Mouse (Mus musculus) hindbrain, embryonic 13.5 days (tissue): ENCODE measurements around the gene Tubb4a. TPM values are rescaled to one million over a fixed set of nuclear protein-coding genes. Genes with fewer than 3 reads are reported as not detected.
A peak's percentile ranks its signal among the peaks of the same experiment; 100 is the strongest.
"Not testable (repeated sequence)": the region's sequence is repeated elsewhere in the genome, so short reads cannot be mapped to it uniquely, and the experiment has no call there.

Experiments
- ATAC-seq: fragments of 200-750 bp; cut with Nextera tagmentation; 2 replicates; pipeline ENCODE4 v1.8.0; 2017; ENCODE audit warnings: moderate TSS enrichment; ENCODE audit not compliant: low FRiP score
- H3K27ac ChIP-seq: fragments of 300-500 bp; sonication (generic); 2 replicates; pipeline ENCODE4 v1.5.1; 2015; ENCODE audit warnings: inconsistent platforms, mild to moderate bottlenecking, moderate library complexity
- H3K27me3 ChIP-seq: fragments of 300-500 bp; sonication (generic); 2 replicates; pipeline ENCODE4 v1.6.1; 2015; ENCODE audit warnings: mild to moderate bottlenecking, inconsistent platforms
- H3K36me3 ChIP-seq: fragments of 300-500 bp; sonication (generic); 2 replicates; pipeline ENCODE4 v1.6.1; 2015; ENCODE audit warnings: mild to moderate bottlenecking, inconsistent platforms
- H3K4me1 ChIP-seq: fragments of 300-500 bp; sonication (generic); replicated peaks from 2 replicates; pipeline ENCODE4 v1.6.1; 2015; ENCODE audit warnings: inconsistent platforms
- H3K4me2 ChIP-seq: fragments of 300-500 bp; sonication (generic); 2 replicates; pipeline ENCODE4 v1.6.1; 2015; ENCODE audit warnings: inconsistent platforms, mild to moderate bottlenecking, moderate library complexity
- H3K4me3 ChIP-seq: fragments of 300-500 bp; sonication (generic); 2 replicates; pipeline ENCODE4 v1.5.1; 2015; ENCODE audit warnings: mild to moderate bottlenecking, inconsistent platforms
- H3K9ac ChIP-seq: fragments of 300-500 bp; sonication (generic); 2 replicates; pipeline ENCODE4 v1.6.1; 2015; ENCODE audit warnings: mild to moderate bottlenecking, inconsistent platforms
- H3K9me3 ChIP-seq: fragments of 300-500 bp; sonication (generic); 2 replicates; pipeline ENCODE4 v1.6.1; 2016; ENCODE audit warnings: inconsistent platforms
- WGBS: fragments of 180-500 bp; shearing (Covaris S2); methylation state at CpG from one replicate; pipeline ENCODE4 v1.1.7; 2015; 5-methylcytosine and 5-hydroxymethylcytosine counted together
- polyA plus RNA-seq: library from polyadenylated mRNA; unstranded; fragments of >200 nt; fragmentation: Nextera tagmentation; extraction: Ambion mirVana; gene quantifications from 2 replicates; pipeline ENCODE4 v1.2.1, GENCODE M21; 2015

The Tubb4a gene
- polyA plus RNA-seq, 1 experiment from 2014 or later: 314 TPM

DNA sequence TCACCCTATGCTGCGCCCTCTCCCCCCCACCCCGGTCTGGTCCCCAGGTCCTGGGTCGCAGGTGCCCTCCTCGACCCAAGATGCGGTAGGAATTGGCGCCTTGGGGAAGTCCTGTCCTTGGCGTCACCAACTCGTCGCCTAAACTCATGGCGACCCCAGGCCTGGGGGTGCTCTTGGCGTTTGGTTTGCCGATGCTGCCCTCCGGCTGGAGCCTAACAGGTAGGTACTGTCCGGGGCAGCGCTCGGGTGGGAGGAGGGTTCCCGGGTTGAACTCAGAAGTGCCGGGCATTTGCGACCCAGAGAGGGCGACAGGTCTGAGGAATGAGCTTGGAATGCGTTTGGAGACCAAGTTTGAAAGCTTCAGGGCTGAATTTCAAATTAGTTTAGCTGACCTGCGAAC lies 25.0 kb downstream of the Tubb4a start:
- Histone ChIP-seq H3K4me1 (peaks cover 25% of the 10 kb centered on the region), H3K4me2 (peak overlapping the region; percentile 53), H3K27me3 (peaks cover 54% of the 10 kb centered on the region), H3K9ac (no peak overlapping the region), H3K9me3 (no peaks in the 10 kb centered on the region), H3K27ac (no peak overlapping the region), H3K4me3 (peak overlapping the region; percentile 34; the same call in 1 of the 2 replicates), H3K36me3 (no peaks in the 10 kb centered on the region)
- under 1% methylated on average over 22 of the region's 22 CpGs for WGBS
- no peak for ATAC-seq

DNA sequence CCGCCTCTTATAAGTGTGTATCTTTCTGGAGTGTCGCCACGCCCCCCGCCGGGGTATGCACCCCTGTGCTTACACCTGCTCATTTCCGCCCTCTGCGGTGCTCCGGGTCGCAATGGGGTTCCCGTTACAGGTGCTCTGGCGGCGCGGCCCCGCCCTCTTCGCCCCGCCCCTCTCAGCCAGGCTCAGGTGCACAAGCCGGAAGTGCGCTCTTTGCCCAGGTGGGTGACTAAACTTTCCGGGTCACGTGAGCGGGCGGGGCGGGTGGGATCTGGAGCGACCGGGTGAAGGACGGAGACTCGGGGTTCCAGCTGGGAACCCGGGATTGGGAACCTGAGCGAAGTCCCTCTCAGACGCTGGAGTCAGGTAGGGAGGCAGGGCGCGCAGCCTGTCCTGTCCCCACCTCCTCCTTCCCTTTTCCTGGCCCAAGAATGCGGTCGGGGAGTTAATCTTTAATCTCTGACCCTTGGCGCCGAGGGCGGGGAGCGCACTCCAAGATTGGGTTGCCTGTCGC lies 25.5 kb downstream of the Tubb4a start:
- Histone ChIP-seq H3K27me3 (peaks cover 49% of the 10 kb centered on the region), H3K36me3 (peaks cover 3% of the 10 kb centered on the region), H3K4me3 (peak overlapping the region; percentile 34), H3K4me2 (peak overlapping the region; percentile 53), H3K9ac (peak overlapping the region; percentile 19; the same call in 1 of the 2 replicates), H3K4me1 (peaks cover 25% of the 10 kb centered on the region), H3K27ac (no peak overlapping the region), H3K9me3 (no peaks in the 10 kb centered on the region)
- WGBS: 1% methylated on average over 39 of the region's 39 CpGs
- no peak for ATAC-seq

GRCm38 (mm10) chr17:57061069-57061468 lies 26.5 kb downstream of the Tubb4a start:
- Histone ChIP-seq H3K4me2 (peak overlapping the region; percentile 66), H3K4me1 (peaks cover 25% of the 10 kb centered on the region), H3K9me3 (no peaks in the 10 kb centered on the region), H3K36me3 (peaks cover 9% of the 10 kb centered on the region), H3K9ac (no peak overlapping the region), H3K27ac (0 out of 2 replicates have a peak overlapping the region, but pooled peaks have one; percentile 85), H3K27me3 (peaks cover 46% of the 10 kb centered on the region), H3K4me3 (peak overlapping the region; percentile 84)
- no peak for ATAC-seq
- 42% methylated on average over 10 of the region's 10 CpGs for WGBS

DNA sequence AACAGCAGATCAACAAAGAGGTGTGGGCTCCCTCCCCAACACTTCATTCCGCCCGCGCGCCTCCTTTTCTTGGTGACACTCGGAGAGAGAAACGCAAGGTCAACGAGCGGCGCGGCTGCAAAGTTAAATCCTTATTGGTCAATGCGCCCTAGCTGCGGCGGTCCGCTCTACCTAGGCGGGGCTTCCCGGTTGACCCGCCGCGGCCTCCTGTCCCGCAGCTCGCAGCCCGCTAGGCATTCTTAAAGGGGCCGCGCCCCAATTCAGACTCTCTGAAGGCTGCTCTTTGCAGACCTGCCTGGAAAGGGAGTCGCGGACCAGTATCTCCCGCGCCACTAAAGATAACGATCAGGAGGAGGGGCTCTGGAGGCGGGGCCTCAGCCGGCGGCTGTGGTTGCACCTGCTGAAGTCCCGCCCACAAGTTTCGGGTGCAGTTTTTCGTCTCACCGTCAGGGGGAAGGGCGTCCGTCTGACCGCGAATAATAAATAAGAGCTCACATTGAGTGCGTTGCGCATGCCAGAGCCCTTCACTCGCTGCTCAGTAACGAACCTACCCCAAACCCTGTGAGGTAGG lies 27.3 kb downstream of the Tubb4a start:
- ATAC-seq: peak; percentile 92
- WGBS: under 1% methylated on average over 44 of the region's 44 CpGs
- Histone ChIP-seq H3K4me3 (peak overlapping the region; percentile 84), H3K9me3 (no peaks in the 10 kb centered on the region), H3K27me3 (peaks cover 43% of the 10 kb centered on the region), H3K27ac (peak overlapping the region; percentile 85), H3K9ac (peak overlapping the region; percentile 85), H3K4me2 (peak overlapping the region; percentile 66), H3K36me3 (peaks cover 17% of the 10 kb centered on the region), H3K4me1 (peaks cover 25% of the 10 kb centered on the region)

DNA sequence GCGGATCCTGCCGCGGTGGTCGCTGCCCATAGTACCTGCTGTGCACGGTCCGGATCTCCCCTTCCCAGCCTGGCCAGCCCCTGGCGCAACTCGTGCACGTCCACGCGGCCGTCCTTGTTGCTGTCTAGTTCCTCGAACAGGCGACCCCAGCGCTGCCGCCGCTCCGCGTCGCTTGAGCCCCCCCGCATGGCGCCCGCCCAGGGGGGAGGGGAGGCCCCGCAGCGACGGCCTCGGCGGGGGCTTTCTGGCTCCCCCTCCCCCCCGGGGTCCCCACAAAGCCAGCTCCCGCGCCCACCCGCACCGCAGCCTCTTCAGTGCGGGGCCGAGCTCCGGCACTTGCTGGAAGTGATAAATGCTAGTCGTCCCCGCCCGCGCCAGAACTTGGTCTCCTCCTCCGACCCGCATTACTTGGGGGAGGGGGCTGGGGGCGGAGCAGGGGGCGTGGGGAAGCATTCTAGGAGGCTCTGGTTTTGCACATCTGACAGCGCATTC lies 28.1 kb downstream of the Tubb4a start, which contains the start of gene Slc25a23:
Gene Slc25a23 (minus strand): TSS at position 378 of the 492 bp plus-strand sequence.
- ATAC-seq: peak; percentile 80
- Histone ChIP-seq H3K36me3 (peaks cover 25% of the 10 kb centered on the region), H3K9me3 (no peaks in the 10 kb centered on the region), H3K9ac (peak within 1 kb of the TSS; percentile 85), H3K27ac (peak within 1 kb of the TSS; percentile 85), H3K4me3 (peak within 1 kb of the TSS; percentile 84), H3K4me2 (peak within 1 kb of the TSS; percentile 66), H3K27me3 (peaks cover 35% of the 10 kb centered on the region), H3K4me1 (peaks cover 25% of the 10 kb centered on the region)
- WGBS: under 1% methylated on average over 44 of the region's 45 CpGs

DNA sequence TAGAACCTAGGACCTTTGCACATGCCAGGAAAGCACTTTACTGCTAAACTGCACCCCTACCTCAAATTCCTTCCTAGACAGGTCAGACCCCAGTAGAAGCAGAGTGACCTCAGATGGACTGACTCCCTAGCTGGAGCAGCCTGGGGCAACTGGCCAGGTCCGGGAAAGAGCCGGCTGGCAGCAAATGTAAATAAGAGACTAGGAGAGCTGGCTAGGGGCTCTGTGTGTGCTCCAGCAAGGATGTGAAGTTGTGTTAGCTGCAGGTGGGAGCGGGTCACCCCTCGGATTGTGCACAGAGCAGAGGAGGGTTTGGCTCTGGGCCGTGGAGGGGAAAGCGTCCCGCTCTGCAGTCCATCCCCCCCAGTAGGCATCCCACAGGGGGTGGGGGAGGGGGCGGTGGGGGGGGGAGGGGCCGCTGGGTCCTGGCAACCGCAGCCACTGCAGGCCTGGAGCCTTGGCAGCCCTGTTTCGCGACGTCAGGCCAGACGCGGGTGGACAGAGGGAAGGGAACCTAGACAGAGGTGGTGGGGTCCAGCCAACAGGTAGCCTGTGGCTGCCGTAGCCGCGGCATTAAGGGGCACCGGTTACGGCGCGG lies 28.6 kb downstream of the Tubb4a start, which contains the start of gene Crb3:
Gene Crb3 (plus strand): TSS at position 215 of the 595 bp plus-strand sequence.
- H3K4me3 ChIP-seq: peak within 1 kb of the TSS; percentile 84
- H3K4me2 ChIP-seq: peak within 1 kb of the TSS; percentile 66
- peak; percentile 8 for ATAC-seq
- H3K4me1 ChIP-seq: peaks cover 25% of the 10 kb centered on the region
- no peaks in the 10 kb centered on the region for H3K9me3 ChIP-seq
- peaks cover 30% of the 10 kb centered on the region for H3K27me3 ChIP-seq
- peak within 1 kb of the TSS; percentile 85 for H3K27ac ChIP-seq
- H3K36me3 ChIP-seq: peaks cover 30% of the 10 kb centered on the region
- H3K9ac ChIP-seq: peak within 1 kb of the TSS; percentile 85
- WGBS: 1% methylated on average over 15 of the region's 22 CpGs

DNA sequence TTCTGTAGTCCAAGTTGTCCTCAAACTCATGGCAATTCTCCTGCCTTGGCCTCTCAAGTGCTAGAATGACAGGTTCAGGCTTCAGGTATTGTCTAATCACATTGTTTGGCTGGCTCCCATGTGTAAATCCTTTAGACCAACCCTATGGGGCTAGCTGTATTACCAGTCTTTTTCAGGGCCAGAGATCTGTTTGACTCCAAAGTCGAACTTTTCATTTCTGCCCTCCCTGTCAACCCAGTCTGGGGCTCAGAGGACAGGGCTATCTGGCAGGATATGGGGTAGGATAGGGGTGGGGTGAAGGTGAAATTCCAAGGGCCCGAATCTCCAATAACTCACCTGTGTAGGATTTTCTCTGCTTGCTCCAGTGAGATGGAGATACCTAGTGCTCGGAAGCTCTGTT lies 31.3 kb downstream of the Tubb4a start:
- WGBS: 87% methylated on average over 3 of the region's 3 CpGs
- Histone ChIP-seq H3K4me1 (peaks cover 14% of the 10 kb centered on the region), H3K4me2 (no peak overlapping the region), H3K4me3 (no peak overlapping the region), H3K36me3 (peaks cover 57% of the 10 kb centered on the region), H3K9ac (no peak overlapping the region), H3K27me3 (peaks cover 4% of the 10 kb centered on the region), H3K27ac (no peak overlapping the region), H3K9me3 (no peaks in the 10 kb centered on the region)
- no peak for ATAC-seq

- not testable (repeated sequence) for H3K9me3 ChIP-seq, ATAC-seq, H3K27ac ChIP-seq, H3K4me3 ChIP-seq, H3K4me1 ChIP-seq, H3K4me2 ChIP-seq, H3K27me3 ChIP-seq, H3K9ac ChIP-seq
- peaks cover 89% of the 10 kb centered on the region for H3K36me3 ChIP-seq
- 88% methylated on average over 4 of the region's 4 CpGs for WGBS
Measured at GRCm38 (mm10) chr17:57051679-57052078, 35.9 kb downstream of the Tubb4a start.

GRCm38 (mm10) chr17:57048816-57049215 lies 38.8 kb downstream of the Tubb4a start:
- Histone ChIP-seq H3K9ac (no peak overlapping the region), H3K27ac (no peak overlapping the region), H3K4me3 (no peak overlapping the region), H3K9me3 (no peaks in the 10 kb centered on the region), H3K36me3 (peaks cover 82% of the 10 kb centered on the region), H3K4me2 (no peak overlapping the region), H3K27me3 (no peaks in the 10 kb centered on the region), H3K4me1 (no peaks in the 10 kb centered on the region)
- ATAC-seq: no peak
- WGBS: 93% methylated on average over 3 of the region's 3 CpGs

- Histone ChIP-seq H3K36me3 (peaks cover 68% of the 10 kb centered on the region), H3K4me1 (no peaks in the 10 kb centered on the region), H3K4me2 (no peak overlapping the region), H3K4me3 (no peak overlapping the region), H3K9ac (no peak overlapping the region), H3K9me3 (no peaks in the 10 kb centered on the region), H3K27me3 (no peaks in the 10 kb centered on the region), H3K27ac (no peak overlapping the region)
- 44% methylated on average over 5 of the region's 5 CpGs for WGBS
- no peak for ATAC-seq
Measured at GRCm38 (mm10) chr17:57047406-57047805, 40.2 kb downstream of the Tubb4a start.

- Histone ChIP-seq H3K4me2 (no peak within 1 kb of the TSS), H3K9me3 (no peaks in the 10 kb centered on the region), H3K36me3 (peaks cover 20% of the 10 kb centered on the region), H3K9ac (0 out of 2 replicates have a peak within 1 kb of the TSS, but pooled peaks have one; percentile 29), H3K27ac (no peak within 1 kb of the TSS), H3K4me1 (no peaks in the 10 kb centered on the region), H3K27me3 (peaks cover 22% of the 10 kb centered on the region), H3K4me3 (no peak within 1 kb of the TSS)
- no peak for ATAC-seq
- 75% methylated on average over 8 of the region's 8 CpGs for WGBS
Measured at GRCm38 (mm10) chr17:57041554-57041953, 46.0 kb downstream of the Tubb4a start, which contains the start of gene Slc25a41. Gene Slc25a41 (minus strand): TSS chr17:57041654.

DNA sequence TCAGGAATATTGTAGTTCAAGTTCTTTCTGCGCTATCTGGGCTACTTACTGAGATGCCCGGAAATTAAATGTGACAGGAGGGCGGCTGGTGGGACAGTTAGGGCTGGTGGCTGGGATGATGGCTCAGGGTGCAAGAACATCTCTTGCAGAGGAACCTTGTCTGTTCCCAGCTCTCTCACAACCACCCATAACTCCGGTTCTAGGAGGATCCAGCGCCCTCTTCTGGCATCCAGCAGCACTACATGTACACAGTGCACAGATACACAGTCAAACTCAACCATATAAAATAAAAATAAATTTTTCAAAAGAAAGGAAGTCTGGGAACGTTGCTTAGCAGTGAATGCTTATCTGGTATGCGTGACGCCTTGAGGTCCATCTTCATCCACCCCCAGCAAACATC lies 48.6 kb downstream of the Tubb4a start:
- WGBS: 45% methylated on average over 8 of the region's 8 CpGs
- Histone ChIP-seq H3K27ac (no peak overlapping the region), H3K36me3 (no peaks in the 10 kb centered on the region), H3K4me3 (no peak overlapping the region), H3K27me3 (peaks cover 27% of the 10 kb centered on the region), H3K9ac (no peak overlapping the region), H3K9me3 (no peaks in the 10 kb centered on the region), H3K4me2 (no peak overlapping the region), H3K4me1 (no peaks in the 10 kb centered on the region)
- no peak for ATAC-seq
